Mouse (Mus musculus) midbrain, embryonic 12.5 days (tissue): ENCODE results near the gene Sycp2. TPM values are rescaled to one million over a fixed set of nuclear protein-coding genes. Genes with fewer than 3 reads are reported as not detected.
A peak's percentile ranks its signal among the peaks of the same experiment; 100 is the strongest.

Experiments
- ATAC-seq: fragments of 200-750 bp; cut with Nextera tagmentation; 2 replicates; pipeline ENCODE4 v1.8.0; 2017; ENCODE audit warnings: low read depth, moderate TSS enrichment, moderate library complexity; ENCODE audit not compliant: low FRiP score
- H3K27ac ChIP-seq: fragments of 300-500 bp; sonication (generic); replicated peaks from 2 replicates; pipeline ENCODE4 v1.5.1; 2016; ENCODE audit warnings: mild to moderate bottlenecking
- H3K27me3 ChIP-seq: fragments of 300-500 bp; sonication (generic); 2 replicates; pipeline ENCODE4 v1.6.1; 2016; ENCODE audit warnings: mild to moderate bottlenecking
- H3K36me3 ChIP-seq: fragments of 300-500 bp; sonication (generic); 2 replicates; pipeline ENCODE4 v1.6.1; 2016
- H3K4me1 ChIP-seq: fragments of 300-500 bp; sonication (generic); 2 replicates; pipeline ENCODE4 v1.6.1; 2016
- H3K4me2 ChIP-seq: fragments of 300-500 bp; sonication (generic); replicated peaks from 2 replicates; pipeline ENCODE4 v1.6.1; 2016; ENCODE audit warnings: mild to moderate bottlenecking, moderate library complexity
- H3K4me3 ChIP-seq: fragments of 300-500 bp; sonication (generic); 2 replicates; pipeline ENCODE4 v1.5.1; 2016; ENCODE audit warnings: mild to moderate bottlenecking
- H3K9ac ChIP-seq: fragments of 300-500 bp; sonication (generic); replicated peaks from 2 replicates; pipeline ENCODE4 v1.6.1; 2016; ENCODE audit warnings: mild to moderate bottlenecking, moderate library complexity
- H3K9me3 ChIP-seq: fragments of 300-500 bp; sonication (generic); 2 replicates; pipeline ENCODE4 v1.6.1; 2016; ENCODE audit warnings: mild to moderate bottlenecking
- WGBS: fragments of 180-500 bp; shearing (Covaris S2); methylation state at CpG from one replicate; pipeline ENCODE4 v1.1.7; 2016; 5-methylcytosine and 5-hydroxymethylcytosine counted together
- polyA plus RNA-seq: library from polyadenylated mRNA; unstranded; fragments of >200 nt; fragmentation: Nextera tagmentation; extraction: Ambion mirVana; gene quantifications from 2 replicates; pipeline ENCODE4 v1.2.1, GENCODE M21; 2016

Gene Sycp2
- polyA plus RNA-seq, 1 experiment from 2014 or later: 0.17 TPM

DNA sequence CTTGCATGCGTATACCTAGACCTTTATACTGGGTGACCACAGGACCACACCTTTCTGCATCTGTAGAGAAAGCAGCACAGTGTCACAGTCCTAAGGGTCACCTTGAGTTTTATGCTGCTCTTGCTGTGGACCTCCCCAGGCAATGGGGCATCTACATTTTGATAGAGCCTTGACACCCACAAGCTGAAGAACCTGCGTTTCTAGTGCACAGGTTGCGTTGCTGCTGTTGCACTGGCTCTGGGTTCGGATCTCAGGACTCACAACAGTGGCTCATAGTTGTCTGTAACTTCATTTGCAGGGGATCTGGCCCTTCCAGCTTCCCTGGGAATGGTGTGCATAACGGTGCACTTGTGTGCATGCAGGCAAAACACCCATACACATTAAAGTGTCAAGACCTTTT lies 19.7 kb upstream of the Sycp2 start:
- Histone ChIP-seq H3K9me3 (no peaks in the 10 kb centered on the region), H3K36me3 (no peaks in the 10 kb centered on the region), H3K4me1 (0 out of 2 replicates have a peak, but pooled peaks cover 6% of the 10 kb centered on the region), H3K9ac (no peak overlapping the region), H3K27me3 (no peaks in the 10 kb centered on the region), H3K27ac (no peak overlapping the region), H3K4me3 (no peak overlapping the region), H3K4me2 (no peak overlapping the region)
- no peak for ATAC-seq
- 80% methylated on average over 5 of the region's 5 CpGs for WGBS

DNA sequence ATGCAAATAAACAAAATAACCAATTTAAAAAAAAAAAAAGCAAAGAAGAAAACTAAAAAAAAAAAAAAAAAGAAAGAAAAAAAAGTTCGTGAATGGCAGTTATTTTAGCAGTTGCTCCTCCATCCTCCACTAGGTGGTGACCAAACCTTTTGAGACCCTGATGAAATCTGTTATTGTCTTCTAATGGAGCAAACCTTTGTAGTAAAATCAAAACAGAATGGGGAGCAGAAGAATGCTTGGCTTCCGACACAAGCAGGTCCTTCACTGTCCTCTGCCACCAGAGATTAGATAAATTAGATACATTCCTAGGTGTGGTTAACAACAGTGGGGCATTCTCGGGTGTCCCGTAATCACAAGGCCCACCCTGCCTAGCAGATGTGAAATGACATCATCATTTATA lies 18.7 kb upstream of the Sycp2 start:
- no peak for ATAC-seq
- WGBS: 59% methylated on average over 4 of the region's 4 CpGs
- peaks cover 4% of the 10 kb centered on the region; the same call in 1 of the 2 replicates for H3K4me1 ChIP-seq

DNA sequence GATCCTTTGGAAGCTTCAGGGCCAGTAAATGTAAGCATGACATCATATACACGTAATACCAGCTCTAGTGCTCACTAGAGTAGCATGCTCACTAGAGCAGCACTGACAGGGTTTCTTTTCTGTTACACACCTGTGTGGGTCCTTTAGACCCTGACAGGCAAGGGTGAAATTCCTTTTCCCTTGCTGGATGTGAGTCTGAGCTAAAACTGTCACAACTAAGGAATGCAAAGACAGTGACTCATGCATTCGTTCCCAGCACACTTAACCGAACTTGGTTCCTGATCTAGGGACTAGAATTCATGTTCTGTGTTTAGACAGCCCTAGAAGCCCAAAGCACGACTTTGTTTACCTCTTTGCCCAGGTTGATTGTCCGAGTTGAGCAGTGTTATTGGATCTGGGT lies 15.7 kb upstream of the Sycp2 start:
- Histone ChIP-seq H3K4me3 (no peak overlapping the region), H3K9me3 (no peaks in the 10 kb centered on the region; the same call in 1 of the 2 replicates), H3K4me2 (no peak overlapping the region), H3K9ac (no peak overlapping the region), H3K27me3 (no peaks in the 10 kb centered on the region), H3K36me3 (no peaks in the 10 kb centered on the region), H3K4me1 (peaks cover 4% of the 10 kb centered on the region; the same call in 1 of the 2 replicates), H3K27ac (0 out of 2 replicates have a peak overlapping the region, but pooled peaks have one; percentile 25)
- 84% methylated on average over 5 of the region's 5 CpGs for WGBS
- ATAC-seq: no peak

More for the DNA sequence above, 18.7 kb upstream of the Sycp2 start:
- H3K27me3 ChIP-seq: no peaks in the 10 kb centered on the region
- no peak overlapping the region for H3K27ac ChIP-seq
- H3K36me3 ChIP-seq: no peaks in the 10 kb centered on the region
- H3K4me2 ChIP-seq: no peak overlapping the region
- H3K9ac ChIP-seq: no peak overlapping the region
- no peak overlapping the region for H3K4me3 ChIP-seq
- no peaks in the 10 kb centered on the region for H3K9me3 ChIP-seq

DNA sequence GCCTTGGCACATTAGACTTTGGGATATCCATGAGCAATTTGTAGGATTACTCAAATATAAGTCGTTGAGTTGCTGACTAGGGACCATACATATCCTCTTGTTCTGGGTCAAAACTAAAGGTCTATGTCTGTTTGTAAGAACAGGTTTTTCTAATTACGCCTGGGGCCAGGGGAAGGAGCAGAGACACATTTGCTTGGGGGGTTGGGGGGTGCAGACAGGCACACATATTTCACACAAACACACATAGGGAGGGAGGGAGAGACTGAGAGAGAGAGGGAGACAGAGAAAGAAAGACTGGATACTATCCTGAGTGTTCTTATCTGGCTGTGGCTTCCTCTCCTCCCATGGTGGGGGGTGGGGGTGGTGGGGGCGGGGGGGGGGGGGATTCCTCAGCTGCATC lies 14.7 kb upstream of the Sycp2 start:
- H3K27ac ChIP-seq: peak overlapping the region; percentile 61; the same call in 1 of the 2 replicates
- 40% methylated on average over 3 of the region's 3 CpGs for WGBS
- no peaks in the 10 kb centered on the region for H3K27me3 ChIP-seq
- H3K4me2 ChIP-seq: no peak overlapping the region
- no peaks in the 10 kb centered on the region; the same call in 1 of the 2 replicates for H3K9me3 ChIP-seq
- H3K4me3 ChIP-seq: no peak overlapping the region
- no peak overlapping the region for H3K9ac ChIP-seq
- H3K36me3 ChIP-seq: no peaks in the 10 kb centered on the region
- H3K4me1 ChIP-seq: peaks cover 4% of the 10 kb centered on the region; the same call in 1 of the 2 replicates
- no peak for ATAC-seq

DNA sequence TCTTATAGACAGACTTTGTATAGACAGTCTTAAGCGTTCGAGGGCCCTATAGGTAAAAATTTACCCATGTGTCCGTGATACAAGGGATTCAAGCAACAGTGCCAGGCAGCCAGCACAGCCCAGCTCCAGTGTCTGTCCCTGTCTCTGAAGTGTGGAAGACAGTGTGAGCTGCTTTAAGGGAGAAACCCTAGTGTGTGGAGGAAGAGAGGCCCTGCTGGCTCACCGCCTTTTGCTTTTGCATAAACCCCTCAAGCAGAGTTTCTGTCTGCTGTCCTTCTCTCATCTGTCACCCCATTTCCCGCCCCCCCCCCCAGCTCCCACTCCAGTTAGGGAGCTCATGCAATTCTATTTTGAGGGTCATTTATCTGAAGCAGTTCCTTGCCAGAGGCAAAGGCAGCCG lies 14.1 kb upstream of the Sycp2 start:
- Histone ChIP-seq H3K27ac (peak overlapping the region; percentile 52), H3K9me3 (no peaks in the 10 kb centered on the region; the same call in 1 of the 2 replicates), H3K9ac (no peak overlapping the region), H3K4me2 (no peak overlapping the region), H3K27me3 (0 out of 2 replicates have a peak, but pooled peaks cover 5% of the 10 kb centered on the region), H3K4me1 (peaks cover 4% of the 10 kb centered on the region; the same call in 1 of the 2 replicates), H3K36me3 (no peaks in the 10 kb centered on the region), H3K4me3 (no peak overlapping the region)
- ATAC-seq: no peak
- 51% methylated on average over 6 of the region's 6 CpGs for WGBS

DNA sequence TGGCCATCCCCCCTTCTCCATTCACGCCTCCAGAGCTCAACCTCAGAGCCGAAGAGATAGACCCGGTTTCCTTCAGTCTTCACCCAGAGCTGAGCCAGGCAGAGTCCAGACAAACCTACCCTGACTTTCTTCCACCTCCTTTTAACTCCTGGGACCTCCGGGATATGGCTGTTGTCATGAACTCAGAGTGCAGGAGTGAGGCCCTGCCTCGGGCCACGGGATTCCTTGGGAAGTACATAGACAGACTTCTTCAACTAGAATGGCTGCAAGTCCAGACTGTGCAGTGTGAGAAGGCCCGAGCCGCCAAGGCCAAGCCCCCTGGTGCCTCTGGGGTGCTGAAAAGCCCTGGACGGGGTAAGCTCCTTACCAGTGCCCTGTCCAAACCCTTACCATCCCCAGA lies 13.1 kb upstream of the Sycp2 start:
- no peak overlapping the region for H3K4me2 ChIP-seq
- no peaks in the 10 kb centered on the region; the same call in 1 of the 2 replicates for H3K9me3 ChIP-seq
- no peak for ATAC-seq
- no peak overlapping the region for H3K27ac ChIP-seq
- H3K9ac ChIP-seq: no peak overlapping the region
- H3K4me1 ChIP-seq: peaks cover 4% of the 10 kb centered on the region; the same call in 1 of the 2 replicates
- no peak overlapping the region for H3K4me3 ChIP-seq
- H3K36me3 ChIP-seq: no peaks in the 10 kb centered on the region
- 84% methylated on average over 9 of the region's 9 CpGs for WGBS
- peaks cover 15% of the 10 kb centered on the region; the same call in 1 of the 2 replicates for H3K27me3 ChIP-seq

DNA sequence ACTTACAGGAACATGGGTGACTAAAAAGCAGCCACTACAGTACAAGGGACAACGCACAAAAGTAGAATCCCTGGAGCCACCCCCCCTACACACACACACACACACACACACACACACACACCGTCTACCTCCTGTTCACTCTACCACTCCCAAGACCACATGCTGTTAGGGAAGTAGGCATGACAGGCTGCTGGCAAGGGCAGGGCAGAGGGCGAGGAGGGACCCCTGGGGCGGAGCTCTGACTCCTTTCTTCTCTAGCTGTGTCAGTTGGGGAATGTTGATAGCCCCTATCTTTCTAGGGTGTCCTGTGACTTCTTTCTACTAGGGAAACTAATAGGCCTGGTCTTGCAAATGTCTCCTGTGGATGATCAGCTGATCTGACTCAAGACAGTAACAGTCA lies 9.5 kb upstream of the Sycp2 start:
- Histone ChIP-seq H3K9me3 (no peaks in the 10 kb centered on the region; the same call in 1 of the 2 replicates), H3K27me3 (peaks cover 44% of the 10 kb centered on the region), H3K27ac (no peak overlapping the region), H3K4me3 (no peak overlapping the region), H3K9ac (no peak overlapping the region), H3K4me2 (no peak overlapping the region), H3K36me3 (no peaks in the 10 kb centered on the region), H3K4me1 (peaks cover 15% of the 10 kb centered on the region)
- ATAC-seq: no peak
- 65% methylated on average over 4 of the region's 4 CpGs for WGBS

DNA sequence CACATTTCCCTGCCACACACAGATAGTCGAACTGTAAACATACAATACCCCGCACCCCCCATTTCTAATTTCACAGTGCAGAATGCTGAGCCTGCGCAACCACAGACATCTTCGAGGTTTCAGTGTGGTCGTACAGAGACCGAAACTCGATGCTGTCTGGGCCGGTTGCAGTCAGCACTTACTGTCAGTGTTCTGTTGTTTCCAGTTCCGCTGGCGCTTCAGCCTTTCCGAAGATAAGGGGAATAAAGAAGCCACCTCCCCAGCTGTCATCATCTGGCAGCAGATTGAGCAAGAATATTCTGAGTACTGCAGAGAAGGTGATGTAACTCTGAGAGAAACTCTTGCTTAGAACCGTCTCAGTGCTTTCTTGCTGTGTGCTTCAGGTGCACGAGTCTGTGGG lies 8.9 kb upstream of the Sycp2 start:
- H3K36me3 ChIP-seq: no peaks in the 10 kb centered on the region
- no peak overlapping the region for H3K9ac ChIP-seq
- H3K27ac ChIP-seq: no peak overlapping the region
- H3K9me3 ChIP-seq: no peaks in the 10 kb centered on the region; the same call in 1 of the 2 replicates
- WGBS: 81% methylated on average over 13 of the region's 13 CpGs
- peaks cover 15% of the 10 kb centered on the region for H3K4me1 ChIP-seq
- no peak for ATAC-seq
- H3K4me2 ChIP-seq: no peak overlapping the region
- peaks cover 49% of the 10 kb centered on the region for H3K27me3 ChIP-seq
- H3K4me3 ChIP-seq: no peak overlapping the region

DNA sequence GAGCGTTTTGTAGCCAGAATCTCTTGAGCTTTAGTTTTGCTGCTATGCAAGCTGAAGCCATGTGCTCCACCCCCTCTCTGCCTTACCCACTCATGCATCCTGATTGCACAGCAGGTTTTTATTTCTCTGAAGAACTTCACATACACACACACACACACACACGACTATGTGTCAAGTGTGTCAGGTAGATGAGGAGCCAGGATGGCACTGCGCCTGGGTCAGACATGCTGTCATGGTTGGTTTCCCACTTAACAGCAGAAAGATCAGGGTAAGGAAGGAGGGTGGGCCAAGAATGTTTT lies 7.6 kb upstream of the Sycp2 start:
- ATAC-seq: peak; percentile 16; the same call in 1 of the 2 replicates
- peak overlapping the region; percentile 88 for H3K4me2 ChIP-seq
- peaks cover 50% of the 10 kb centered on the region for H3K27me3 ChIP-seq
- peak overlapping the region; percentile 56 for H3K4me3 ChIP-seq
- WGBS: 38% methylated on average over 3 of the region's 3 CpGs
- no peaks in the 10 kb centered on the region; the same call in 1 of the 2 replicates for H3K9me3 ChIP-seq
- H3K27ac ChIP-seq: peak overlapping the region; percentile 27; the same call in 1 of the 2 replicates
- H3K9ac ChIP-seq: peak overlapping the region; percentile 59; the same call in 1 of the 2 replicates
- no peaks in the 10 kb centered on the region for H3K36me3 ChIP-seq
- peaks cover 15% of the 10 kb centered on the region for H3K4me1 ChIP-seq

DNA sequence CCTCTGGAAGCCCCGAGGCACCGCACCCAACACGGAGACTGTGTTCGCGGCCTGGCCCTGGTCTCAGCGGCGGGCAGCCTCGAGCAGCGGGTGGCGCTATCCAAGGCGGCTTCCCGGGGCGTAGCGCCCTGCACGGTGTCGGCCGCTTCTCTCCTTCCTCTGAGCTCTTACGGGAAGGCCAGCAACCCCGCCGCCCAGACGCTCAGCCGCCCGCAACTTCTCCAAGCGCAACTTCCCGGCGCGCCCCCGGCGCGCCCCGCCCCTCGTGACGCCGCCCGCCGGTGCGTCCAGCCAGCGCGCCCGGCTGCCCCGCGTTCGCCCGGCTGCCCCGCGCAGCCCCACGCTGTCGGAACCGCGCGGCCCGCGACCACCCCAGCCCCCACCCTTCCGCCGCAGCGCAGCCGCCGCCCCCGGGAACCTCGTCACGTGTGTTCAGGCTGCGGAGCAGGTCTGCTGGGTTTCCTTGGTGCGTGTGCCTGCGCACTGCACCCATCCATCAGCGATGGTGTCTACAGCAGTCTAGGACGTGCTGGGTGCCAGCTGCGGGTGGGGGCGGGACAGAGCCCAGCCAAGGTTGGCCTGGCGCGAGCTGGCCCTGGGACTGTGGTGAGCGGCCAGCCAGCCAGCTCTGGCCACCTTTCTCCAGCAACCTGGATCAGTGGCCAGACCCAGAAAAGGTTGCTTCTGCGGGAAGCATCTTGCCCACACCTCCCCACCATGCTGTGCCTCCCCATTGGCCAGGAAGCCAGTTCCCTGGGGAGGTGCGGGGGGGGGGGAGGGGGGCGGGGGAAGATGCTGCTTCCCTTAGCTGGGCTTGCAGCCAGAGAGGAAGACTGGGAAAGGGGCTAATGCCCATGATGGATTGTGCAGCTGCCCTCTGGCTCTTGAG lies 7.0 kb upstream of the Sycp2 start, which contains the start of the genes Ppp1r3d and Fam217b:
TSS of gene Ppp1r3d (minus strand) at position 212 of the 889 bp plus-strand sequence.
TSS of gene Fam217b (plus strand) at position 264 of the 889 bp plus-strand sequence.
- peak; percentile 84 for ATAC-seq
- under 1% methylated on average over 55 of the region's 74 CpGs for WGBS
- Histone ChIP-seq H3K36me3 (no peaks in the 10 kb centered on the region), H3K4me2 (peak within 1 kb of the TSS; percentile 88), H3K27ac (peak within 1 kb of the TSS; percentile 27), H3K4me3 (peak within 1 kb of the TSS; percentile 56), H3K4me1 (peaks cover 15% of the 10 kb centered on the region), H3K27me3 (peaks cover 50% of the 10 kb centered on the region), H3K9me3 (no peaks in the 10 kb centered on the region; the same call in 1 of the 2 replicates), H3K9ac (peak within 1 kb of the TSS; percentile 59)

DNA sequence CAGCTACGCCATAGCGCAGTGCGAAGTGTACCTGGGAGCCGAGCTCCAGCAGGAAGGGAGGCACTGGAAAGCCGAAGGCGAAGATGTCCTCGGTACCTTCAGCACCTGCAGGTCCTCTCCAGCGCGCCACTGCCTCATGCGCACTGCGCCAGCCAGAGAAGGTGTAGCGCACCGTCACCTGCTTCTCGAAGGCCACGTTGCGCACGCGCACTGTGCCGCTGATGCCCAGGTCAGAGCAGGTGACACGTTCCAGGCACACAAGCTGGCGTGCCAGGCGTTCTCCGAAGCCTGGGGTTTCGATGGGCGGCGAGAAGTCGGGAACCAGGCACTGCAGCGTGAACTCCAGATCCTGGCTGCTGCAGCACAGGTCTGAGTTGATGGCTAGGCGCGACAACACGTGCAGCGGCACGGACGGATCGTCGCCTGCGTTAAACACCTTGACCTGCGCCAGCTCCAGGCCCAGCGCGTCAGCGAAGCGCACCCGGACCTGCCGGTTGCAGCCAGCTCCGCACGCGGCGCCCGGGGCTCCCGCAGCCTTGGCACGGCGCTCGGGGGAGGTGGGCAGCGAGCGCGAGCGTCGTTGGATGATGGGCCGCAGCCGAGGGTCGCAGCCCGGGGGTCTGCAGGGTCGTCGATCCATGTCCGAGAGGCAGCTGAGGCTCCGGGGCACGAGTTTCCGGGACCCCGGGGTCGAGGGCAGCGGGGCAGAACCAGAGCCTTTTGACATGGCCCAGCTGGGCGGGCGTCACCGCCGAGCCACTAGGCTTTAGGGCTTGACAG lies 6.2 kb upstream of the Sycp2 start:
- Histone ChIP-seq H3K4me2 (peak overlapping the region; percentile 88), H3K9ac (peak overlapping the region; percentile 59), H3K27me3 (peaks cover 50% of the 10 kb centered on the region), H3K27ac (no peak overlapping the region), H3K4me1 (peaks cover 15% of the 10 kb centered on the region), H3K4me3 (peak overlapping the region; percentile 56), H3K9me3 (no peaks in the 10 kb centered on the region; the same call in 1 of the 2 replicates), H3K36me3 (no peaks in the 10 kb centered on the region)
- ATAC-seq: peak; percentile 24
- 21% methylated on average over 60 of the region's 75 CpGs for WGBS
